Mouse (Mus musculus) lung, embryonic 15.5 days (tissue): ENCODE measurements around the gene Hba-a2. TPM values are rescaled to one million over a fixed set of nuclear protein-coding genes. Genes with fewer than 3 reads are reported as not detected.
"Not testable (repeated sequence)": the region's sequence is repeated elsewhere in the genome, so short reads cannot be mapped to it uniquely, and the experiment has no call there.

Source experiments
- ATAC-seq: fragments of 200-750 bp; cut with Nextera tagmentation; 2 replicates; pipeline ENCODE4 v1.8.0; 2017; ENCODE audit warnings: moderate number of reproducible peaks, borderline replicate concordance; ENCODE audit not compliant: low FRiP score, low TSS enrichment; ENCODE audit errors: extremely low read depth
- H3K27ac ChIP-seq: fragments of 300-500 bp; sonication (generic); 2 replicates; pipeline ENCODE4 v1.5.1; 2015; ENCODE audit warnings: moderate library complexity, mild to moderate bottlenecking, inconsistent platforms
- H3K27me3 ChIP-seq: fragments of 300-500 bp; sonication (generic); 2 replicates; pipeline ENCODE4 v1.6.1; 2015; ENCODE audit warnings: inconsistent platforms
- H3K36me3 ChIP-seq: fragments of 300-500 bp; sonication (generic); 2 replicates; pipeline ENCODE4 v1.6.1; 2015; ENCODE audit warnings: inconsistent platforms
- H3K4me1 ChIP-seq: fragments of 300-500 bp; sonication (generic); 2 replicates; pipeline ENCODE4 v1.6.1; 2015; ENCODE audit warnings: inconsistent platforms
- H3K4me2 ChIP-seq: fragments of 300-500 bp; sonication (generic); 2 replicates; pipeline ENCODE4 v1.6.1; 2015; ENCODE audit warnings: inconsistent platforms, mild to moderate bottlenecking, moderate library complexity
- H3K4me3 ChIP-seq: fragments of 300-500 bp; sonication (generic); 2 replicates; pipeline ENCODE4 v1.5.1; 2015; ENCODE audit warnings: mild to moderate bottlenecking, inconsistent platforms
- H3K9ac ChIP-seq: fragments of 300-500 bp; sonication (generic); 2 replicates; pipeline ENCODE4 v1.6.1; 2015; ENCODE audit warnings: inconsistent platforms
- H3K9me3 ChIP-seq: fragments of 300-500 bp; sonication (generic); 2 replicates; pipeline ENCODE4 v1.6.1; 2016; ENCODE audit warnings: inconsistent platforms
- WGBS: fragments of 180-500 bp; shearing (Covaris S2); methylation state at CpG from one replicate; pipeline ENCODE4 v1.1.7; 2015; 5-methylcytosine and 5-hydroxymethylcytosine counted together
- polyA plus RNA-seq: library from polyadenylated mRNA; unstranded; fragments of >200 nt; fragmentation: Nextera tagmentation; extraction: Ambion mirVana; gene quantifications from 2 replicates; pipeline ENCODE4 v1.2.1, GENCODE M21; 2015

The Hba-a2 gene
- polyA plus RNA-seq = 21,194 and 23,046 TPM in 2 replicates

DNA sequence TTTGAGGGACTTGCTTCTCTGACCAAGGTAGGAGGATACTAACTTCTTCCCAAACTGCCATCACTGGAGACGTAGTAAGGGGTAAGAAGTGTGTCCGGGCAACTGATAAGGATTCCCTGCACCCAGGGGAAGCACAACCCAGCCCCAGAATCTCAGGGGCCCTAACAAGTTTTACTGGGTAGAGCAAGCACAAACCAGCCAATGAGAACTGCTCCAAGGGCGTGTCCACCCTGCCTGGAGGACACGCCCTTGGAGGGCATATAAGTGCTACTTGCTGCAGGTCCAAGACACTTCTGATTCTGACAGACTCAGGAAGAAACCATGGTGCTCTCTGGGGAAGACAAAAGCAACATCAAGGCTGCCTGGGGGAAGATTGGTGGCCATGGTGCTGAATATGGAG lies at the start of gene Hba-a2:
Hba-a2 (plus strand) TSS at position 287 of the 400 bp plus-strand sequence.
- H3K27ac ChIP-seq, H3K9me3 ChIP-seq, H3K4me3 ChIP-seq, H3K36me3 ChIP-seq, H3K9ac ChIP-seq, H3K4me1 ChIP-seq, H3K27me3 ChIP-seq, H3K4me2 ChIP-seq: not testable (repeated sequence)
- peak; percentile 68; the same call in 1 of the 2 replicates for ATAC-seq
- no CpG with 5 or more reads among the region's 4 CpGs for WGBS

DNA sequence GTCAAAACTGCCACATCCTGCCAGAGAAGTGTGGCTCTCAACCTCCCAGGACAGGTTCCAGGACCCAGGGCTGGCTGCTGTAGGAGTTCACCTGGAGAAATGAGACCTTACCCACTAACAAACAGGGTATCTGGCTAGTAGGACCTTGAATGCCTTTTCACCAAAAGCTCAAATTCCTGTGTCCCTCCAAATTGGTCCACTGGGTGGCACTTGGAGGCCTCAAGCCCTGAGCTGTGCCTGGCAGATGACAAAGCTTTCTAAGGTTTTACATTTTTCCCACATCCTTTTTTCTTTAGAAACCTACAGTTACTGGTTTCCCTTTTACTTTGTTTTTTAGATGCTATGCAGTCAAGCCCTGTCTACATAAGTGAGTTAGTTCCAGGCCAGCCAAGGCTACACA lies 49.2 kb upstream of the Hba-a2 start:
- H3K9ac ChIP-seq = no peak overlapping the region
- ATAC-seq = no peak
- no peak overlapping the region for H3K4me2 ChIP-seq
- H3K4me1 ChIP-seq = no peaks in the 10 kb centered on the region
- no peak overlapping the region for H3K4me3 ChIP-seq
- H3K9me3 ChIP-seq = no peaks in the 10 kb centered on the region
- H3K27ac ChIP-seq = no peak overlapping the region
- H3K36me3 ChIP-seq = peaks cover 39% of the 10 kb centered on the region
- H3K27me3 ChIP-seq = no peaks in the 10 kb centered on the region

DNA sequence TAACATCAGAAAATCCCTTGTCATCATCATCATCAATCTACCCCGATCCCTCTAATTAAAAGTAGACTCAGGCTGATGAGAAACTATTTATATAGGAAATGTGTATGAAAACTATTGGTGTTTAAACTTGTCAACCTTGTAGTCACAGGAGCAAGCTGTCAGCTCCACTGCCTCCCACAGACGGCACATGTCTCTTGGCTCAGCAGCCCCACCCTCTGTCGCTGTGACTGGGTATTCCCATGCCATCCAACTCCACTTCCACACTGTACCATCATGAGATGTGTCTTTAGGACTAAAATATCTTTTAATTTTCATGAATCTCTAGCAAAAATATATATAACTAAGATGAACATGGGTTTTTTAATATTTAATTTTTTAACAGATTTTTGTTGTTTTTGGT lies 47.9 kb upstream of the Hba-a2 start:
- Histone ChIP-seq H3K36me3 (peaks cover 45% of the 10 kb centered on the region), H3K4me2 (no peak overlapping the region), H3K4me1 (no peaks in the 10 kb centered on the region), H3K27ac (no peak overlapping the region), H3K9me3 (no peaks in the 10 kb centered on the region), H3K9ac (no peak overlapping the region), H3K4me3 (no peak overlapping the region), H3K27me3 (no peaks in the 10 kb centered on the region)
- no peak for ATAC-seq
- WGBS = 72% methylated on average over 3 of the region's 3 CpGs

DNA sequence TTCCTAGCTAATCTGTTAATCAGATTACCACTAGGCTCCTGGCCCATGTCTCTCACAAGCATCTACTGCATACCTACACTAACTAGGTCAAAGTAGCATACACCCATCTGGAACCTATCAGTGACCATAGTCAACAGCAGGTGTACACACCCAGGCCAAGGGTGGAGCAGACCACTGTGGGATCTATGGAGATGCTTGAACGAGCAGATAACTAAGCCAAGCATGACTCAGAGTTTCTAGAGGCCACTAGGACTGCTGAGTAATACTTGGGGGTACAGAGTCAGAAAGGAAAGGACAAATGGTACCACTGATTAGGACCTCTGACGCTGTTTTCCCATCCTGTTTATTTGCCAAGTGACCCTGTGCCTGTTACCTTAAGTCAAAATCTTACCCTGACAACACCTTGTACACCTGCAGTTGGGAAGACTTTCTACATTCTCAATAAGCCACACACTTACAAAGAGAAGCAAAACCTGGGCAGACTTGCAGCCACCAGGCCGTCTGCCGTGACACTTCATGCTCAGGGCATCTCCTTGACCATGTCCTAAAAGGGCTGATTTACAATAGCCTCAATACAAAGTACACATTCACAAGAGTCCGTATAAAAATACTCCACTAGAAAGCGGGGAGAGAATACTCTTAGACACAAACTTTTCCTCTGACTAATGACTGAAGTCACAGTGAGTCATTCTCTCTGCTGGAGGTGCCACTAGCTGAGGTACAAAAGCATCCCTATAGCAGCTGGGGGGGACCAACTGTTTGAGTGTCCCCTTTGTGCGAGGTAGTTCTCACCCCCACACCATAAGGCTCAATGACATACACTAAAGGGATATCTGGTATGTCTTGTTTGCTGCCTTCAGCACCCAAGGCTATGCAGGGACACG lies 45.2 kb upstream of the Hba-a2 start:
- Histone ChIP-seq H3K36me3 (peaks cover 45% of the 10 kb centered on the region), H3K4me3 (no peak overlapping the region), H3K27ac (no peak overlapping the region), H3K27me3 (no peaks in the 10 kb centered on the region), H3K4me2 (no peak overlapping the region), H3K9ac (no peak overlapping the region), H3K4me1 (no peaks in the 10 kb centered on the region), H3K9me3 (no peaks in the 10 kb centered on the region)
- peak; percentile 39; the same call in 1 of the 2 replicates for ATAC-seq
- WGBS = 88% methylated on average over 8 of the region's 8 CpGs

DNA sequence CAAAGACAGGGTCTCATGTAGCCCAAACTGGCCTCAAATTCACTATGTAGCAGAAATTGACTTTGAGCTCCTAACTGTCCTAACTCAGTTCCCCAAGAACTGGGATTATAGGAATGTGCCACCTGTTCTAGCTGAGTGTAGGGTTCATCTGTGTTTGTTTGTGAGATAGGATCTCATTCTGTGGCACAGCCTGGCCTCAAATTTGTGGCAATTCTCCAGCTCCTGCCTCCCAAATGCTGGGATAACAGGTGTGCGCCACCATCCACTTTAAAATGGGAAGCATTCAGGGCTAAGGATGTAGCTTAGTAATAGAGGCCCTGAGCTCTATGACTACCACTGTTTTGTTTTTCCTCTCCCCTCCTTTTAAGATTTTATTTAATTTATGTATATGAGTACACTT lies 43.2 kb upstream of the Hba-a2 start:
- Histone ChIP-seq H3K4me1 (no peaks in the 10 kb centered on the region), H3K4me3 (no peak overlapping the region), H3K4me2 (no peak overlapping the region), H3K9me3 (no peaks in the 10 kb centered on the region), H3K9ac (no peak overlapping the region), H3K27ac (no peak overlapping the region), H3K27me3 (no peaks in the 10 kb centered on the region), H3K36me3 (peaks cover 32% of the 10 kb centered on the region)
- no peak for ATAC-seq
- WGBS = 94% methylated on average over 1 of the region's 1 CpGs

DNA sequence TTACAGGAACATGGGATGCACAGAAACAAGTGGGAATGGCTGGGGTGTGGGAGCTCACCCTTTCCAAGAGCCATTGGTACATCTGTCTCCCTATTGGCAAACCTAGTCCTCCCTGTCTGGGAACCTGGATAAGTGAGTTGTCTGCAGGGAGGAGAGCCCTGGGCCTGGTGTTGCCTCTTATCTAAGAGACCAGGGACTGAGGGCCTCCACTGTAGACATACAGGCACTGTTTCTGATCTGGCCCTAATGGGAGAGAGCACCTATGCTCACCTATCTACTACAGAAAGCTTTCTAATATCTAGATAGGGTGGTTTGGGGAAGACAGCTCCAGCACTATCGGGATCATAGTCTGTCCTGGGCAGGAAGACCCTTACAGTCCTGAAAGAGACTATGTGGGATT lies 40.1 kb upstream of the Hba-a2 start:
- no peaks in the 10 kb centered on the region for H3K27me3 ChIP-seq
- 96% methylated on average over 1 of the region's 1 CpGs for WGBS
- H3K4me1 ChIP-seq = no peaks in the 10 kb centered on the region
- peak; percentile 78; the same call in 1 of the 2 replicates for ATAC-seq
- H3K9ac ChIP-seq = no peak overlapping the region
- no peak overlapping the region for H3K4me3 ChIP-seq
- H3K27ac ChIP-seq = no peak overlapping the region
- no peak overlapping the region for H3K4me2 ChIP-seq
- H3K36me3 ChIP-seq = peaks cover 13% of the 10 kb centered on the region
- no peaks in the 10 kb centered on the region for H3K9me3 ChIP-seq

DNA sequence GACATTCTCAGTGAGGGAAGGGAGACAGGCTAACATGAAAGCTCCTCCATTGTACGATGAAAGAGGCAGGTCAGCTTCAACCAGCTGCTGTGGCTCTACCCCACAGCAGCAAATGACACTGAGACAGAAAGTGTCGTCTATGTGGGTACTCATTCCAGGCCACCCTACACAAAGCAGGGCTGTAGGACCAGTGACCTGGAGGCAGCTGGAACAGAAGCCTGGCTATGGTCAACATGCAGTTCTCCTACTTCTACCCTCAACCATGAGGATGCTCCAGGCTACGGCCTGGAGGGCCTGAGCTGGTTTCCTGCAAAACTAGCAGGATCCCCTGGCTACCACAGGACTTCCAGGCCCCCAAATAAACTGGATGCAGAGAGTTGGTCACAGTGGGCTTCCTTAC lies 39.7 kb upstream of the Hba-a2 start:
- peaks cover 14% of the 10 kb centered on the region for H3K36me3 ChIP-seq
- WGBS = 85% methylated on average over 3 of the region's 3 CpGs
- H3K27me3 ChIP-seq = no peaks in the 10 kb centered on the region
- H3K4me3 ChIP-seq = no peak overlapping the region
- no peaks in the 10 kb centered on the region for H3K9me3 ChIP-seq
- H3K4me2 ChIP-seq = no peak overlapping the region
- no peak overlapping the region for H3K27ac ChIP-seq
- no peak for ATAC-seq
- no peak overlapping the region for H3K9ac ChIP-seq
- H3K4me1 ChIP-seq = no peaks in the 10 kb centered on the region

DNA sequence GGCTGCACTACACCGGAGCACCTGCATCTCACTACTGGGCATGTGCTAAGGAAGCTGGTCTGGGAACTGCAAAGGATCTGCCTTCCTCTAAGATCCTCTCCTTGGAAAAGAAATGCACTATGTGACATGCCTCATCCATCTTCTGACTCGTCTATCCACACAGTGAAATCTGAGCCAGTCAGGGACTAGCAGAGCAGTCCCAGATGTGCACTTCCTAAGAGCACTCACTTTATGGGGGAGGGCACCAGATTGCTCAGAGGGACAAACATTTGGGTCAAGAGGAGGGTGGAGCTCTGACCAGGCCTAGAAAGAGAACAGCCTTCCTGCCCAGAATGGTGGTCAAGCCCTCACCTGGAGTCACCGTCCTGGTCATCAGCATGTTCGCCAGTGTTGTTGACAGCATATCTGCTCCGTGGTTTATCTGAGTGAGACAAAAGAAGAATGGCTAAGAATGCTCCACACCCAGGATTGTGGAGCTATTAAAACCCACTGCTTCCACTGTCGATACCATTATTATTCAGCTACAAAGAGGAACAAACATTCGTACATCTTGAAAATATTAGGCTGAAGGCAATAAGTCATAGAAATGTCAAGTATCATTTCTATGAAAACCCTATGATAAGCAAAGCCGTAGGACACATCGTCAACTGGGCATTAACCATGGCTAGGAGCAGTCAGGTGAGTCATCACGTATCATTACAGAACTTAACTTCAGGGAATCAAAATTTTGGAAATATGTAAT lies 33.4 kb upstream of the Hba-a2 start:
- Histone ChIP-seq H3K4me1 (peaks cover 10% of the 10 kb centered on the region), H3K9ac (no peak overlapping the region), H3K4me3 (no peak overlapping the region), H3K27ac (no peak overlapping the region), H3K9me3 (no peaks in the 10 kb centered on the region), H3K36me3 (peaks cover 8% of the 10 kb centered on the region; the same call in 1 of the 2 replicates), H3K27me3 (no peaks in the 10 kb centered on the region), H3K4me2 (no peak overlapping the region)
- 57% methylated on average over 10 of the region's 10 CpGs for WGBS
- no peak for ATAC-seq

DNA sequence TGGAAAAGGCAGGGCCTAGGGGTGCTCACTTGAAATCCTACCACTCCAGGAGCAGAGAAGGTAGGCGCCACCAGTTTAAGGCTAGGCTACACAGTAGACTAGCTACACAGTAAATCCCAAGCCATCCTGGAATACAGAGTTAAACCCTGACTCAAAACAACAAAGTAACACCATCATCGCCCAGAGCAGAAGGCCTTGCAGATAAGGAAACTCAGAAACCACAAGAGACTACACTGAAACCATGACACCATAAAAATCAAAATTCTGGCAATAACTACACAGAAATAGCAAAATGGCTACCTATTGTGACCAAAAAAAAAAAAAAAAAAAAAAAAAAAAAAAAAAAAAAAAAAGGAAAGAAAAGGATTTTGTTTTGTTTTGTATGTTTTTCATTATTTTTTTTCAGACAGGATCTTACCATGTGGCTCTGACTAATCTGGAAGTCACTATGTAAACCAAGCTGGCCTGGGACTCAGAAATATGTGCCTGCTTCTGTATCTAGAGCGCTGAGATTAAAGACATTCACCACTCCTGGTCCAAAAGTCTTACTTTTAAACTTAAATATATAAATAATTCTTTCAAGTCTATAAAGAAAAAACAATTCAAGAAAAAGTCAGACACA lies 31.1 kb upstream of the Hba-a2 start:
- no peak overlapping the region for H3K9ac ChIP-seq
- 94% methylated on average over 3 of the region's 3 CpGs for WGBS
- H3K4me2 ChIP-seq = no peak overlapping the region
- ATAC-seq = no peak
- peaks cover 15% of the 10 kb centered on the region for H3K4me1 ChIP-seq
- no peaks in the 10 kb centered on the region for H3K9me3 ChIP-seq
- H3K4me3 ChIP-seq = no peak overlapping the region
- H3K27me3 ChIP-seq = no peaks in the 10 kb centered on the region
- no peak overlapping the region for H3K27ac ChIP-seq
- peaks cover 8% of the 10 kb centered on the region; the same call in 1 of the 2 replicates for H3K36me3 ChIP-seq

DNA sequence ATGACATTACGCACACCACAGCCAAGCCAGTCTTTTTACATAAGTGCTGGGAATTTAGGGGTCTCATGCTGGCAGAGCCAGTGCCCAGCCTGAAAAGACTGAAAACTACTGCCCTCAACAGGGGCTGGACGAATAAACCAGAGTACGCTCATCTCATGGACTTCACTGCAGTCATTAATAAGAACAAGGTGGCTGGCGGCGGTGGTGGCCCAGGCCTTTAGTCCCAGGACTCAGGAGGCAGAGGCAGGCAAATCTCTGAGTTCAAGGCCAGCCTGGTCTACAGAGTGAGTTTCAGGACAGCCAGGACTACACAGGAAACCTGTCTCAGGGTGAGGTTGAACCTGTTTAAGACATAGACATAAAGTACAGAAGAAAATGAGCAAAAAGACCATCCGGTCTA lies 30.1 kb upstream of the Hba-a2 start:
- ATAC-seq = no peak
- Histone ChIP-seq H3K9ac (no peak overlapping the region), H3K27me3 (no peaks in the 10 kb centered on the region), H3K4me2 (no peak overlapping the region), H3K27ac (no peak overlapping the region), H3K4me3 (no peak overlapping the region), H3K36me3 (peaks cover 8% of the 10 kb centered on the region; the same call in 1 of the 2 replicates), H3K9me3 (no peaks in the 10 kb centered on the region), H3K4me1 (peaks cover 15% of the 10 kb centered on the region)
- WGBS = 96% methylated on average over 6 of the region's 6 CpGs

DNA sequence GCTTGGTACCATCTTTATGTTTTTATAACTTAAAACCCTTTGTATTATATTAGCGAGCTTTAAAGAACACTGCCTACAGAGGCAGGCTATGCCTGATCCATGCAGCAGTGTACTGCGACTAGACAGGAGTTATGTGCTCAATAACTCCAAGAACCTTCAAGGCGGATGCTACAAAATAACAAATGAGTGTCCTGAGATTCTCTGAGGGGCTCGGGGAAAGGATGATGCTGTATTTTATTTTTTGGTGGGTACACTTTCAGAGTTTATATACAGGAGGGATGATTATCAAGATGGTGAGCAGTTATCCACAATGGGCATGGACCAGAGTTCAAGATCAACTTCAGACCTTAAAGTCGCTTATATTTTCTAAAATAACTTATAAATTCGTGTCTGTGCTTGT lies 29.5 kb upstream of the Hba-a2 start:
- peak overlapping the region; percentile 88 for H3K27ac ChIP-seq
- no peaks in the 10 kb centered on the region for H3K27me3 ChIP-seq
- peak overlapping the region; percentile 73 for H3K4me3 ChIP-seq
- H3K36me3 ChIP-seq = peaks cover 5% of the 10 kb centered on the region; the same call in 1 of the 2 replicates
- peak overlapping the region; percentile 94 for H3K9ac ChIP-seq
- WGBS = 15% methylated on average over 6 of the region's 6 CpGs
- no peaks in the 10 kb centered on the region for H3K9me3 ChIP-seq
- H3K4me1 ChIP-seq = peaks cover 15% of the 10 kb centered on the region
- no peak for ATAC-seq
- peak overlapping the region; percentile 60 for H3K4me2 ChIP-seq
